Mouse (Mus musculus) bone marrow macrophage, adult 2 months (primary cell): ENCODE data around the gene Slco3a1. TPM values are rescaled to one million over a fixed set of nuclear protein-coding genes. Genes with fewer than 3 reads are reported as not detected.

Experiments
- H3K27ac ChIP-seq: 2 replicates; pipeline ENCODE4 v1.5.1; 2012; ENCODE audit warnings: low read depth, low read length; ENCODE audit not compliant: insufficient read depth
- H3K4me1 ChIP-seq: 2 replicates; pipeline ENCODE4 v1.6.1; 2012; ENCODE audit warnings: low read length; ENCODE audit not compliant: control insufficient read depth, insufficient read depth
- H3K4me3 ChIP-seq: 2 replicates; pipeline ENCODE4 v1.5.1; 2012; ENCODE audit warnings: mild to moderate bottlenecking, low read length, moderate library complexity; ENCODE audit not compliant: insufficient read depth
- CTCF ChIP-seq: IDR thresholded peaks from 2 replicates; pipeline ENCODE4 v1.5.1; 2012; ENCODE audit warnings: low read depth, mild to moderate bottlenecking, low read length, moderate library complexity
- POLR2A ChIP-seq: IDR thresholded peaks from 2 replicates; pipeline ENCODE4 v1.6.1; 2012; ENCODE audit warnings: mild to moderate bottlenecking, low read depth, low read length, borderline replicate concordance
- polyA plus RNA-seq: library from polyadenylated mRNA; stranded (reverse); fragments of >200 nt; gene quantifications from 2 replicates; pipeline ENCODE4 v1.2.4, GENCODE M21; 2012; ENCODE audit not compliant: missing spikeins, insufficient read depth, insufficient read length

Slco3a1 gene
- polyA plus RNA-seq, 1 experiment: 5.7 TPM

DNA sequence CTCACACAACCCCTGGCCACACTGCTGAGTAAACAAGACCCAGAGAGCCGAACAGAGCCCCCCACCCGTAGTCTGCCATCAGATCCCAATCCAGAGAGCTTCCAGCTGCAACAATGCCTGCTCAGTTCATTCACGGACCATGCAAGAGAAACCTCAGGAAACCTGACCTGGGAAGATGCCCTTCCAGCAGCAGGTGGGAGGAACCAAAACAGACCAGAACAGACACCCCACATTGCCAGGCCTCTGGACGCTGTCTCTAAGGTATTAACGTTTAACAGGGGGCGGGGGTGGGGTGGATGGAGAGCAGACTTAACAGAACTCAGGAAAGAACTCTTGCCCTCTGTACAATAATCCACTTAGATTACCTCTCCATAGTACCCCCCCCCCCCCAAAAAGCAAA lies 4.9 kb downstream of the Slco3a1 start:
- no peak for TF ChIP-seq CTCF
- no peak for TF ChIP-seq POLR2A
- H3K27ac ChIP-seq: no peak overlapping the region
- H3K4me3 ChIP-seq: no peak overlapping the region
- no peaks in the 10 kb centered on the region for H3K4me1 ChIP-seq

DNA sequence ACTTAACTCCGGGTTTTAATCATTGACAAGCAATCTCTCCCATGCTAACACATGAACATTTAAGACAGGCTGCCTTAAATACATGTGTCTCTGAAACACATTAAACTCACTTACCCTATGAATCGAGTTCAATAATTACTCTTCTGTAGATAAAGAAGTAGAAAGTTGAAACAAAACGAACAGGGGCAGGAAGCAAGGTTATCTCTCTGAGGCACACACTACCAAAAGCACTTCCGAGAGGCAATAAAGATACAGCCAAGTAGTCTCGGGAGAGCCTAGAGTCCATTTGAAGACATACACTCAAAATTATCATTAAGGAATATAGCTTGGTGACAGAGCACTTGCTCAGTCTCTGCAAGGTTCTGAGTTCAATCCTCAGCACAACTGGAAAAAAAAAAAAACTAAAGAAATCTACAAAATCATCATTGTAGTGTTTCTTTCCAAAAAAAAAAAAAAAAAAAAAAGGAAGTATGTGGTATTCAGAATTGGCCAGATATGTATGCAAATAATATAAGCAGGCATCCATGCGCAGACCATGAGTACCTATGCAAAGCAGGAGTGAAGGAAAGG lies 5.5 kb downstream of the Slco3a1 start:
- no peak overlapping the region for H3K27ac ChIP-seq
- H3K4me3 ChIP-seq: no peak overlapping the region
- TF ChIP-seq POLR2A (no peak), CTCF (no peak)
- H3K4me1 ChIP-seq: no peaks in the 10 kb centered on the region

DNA sequence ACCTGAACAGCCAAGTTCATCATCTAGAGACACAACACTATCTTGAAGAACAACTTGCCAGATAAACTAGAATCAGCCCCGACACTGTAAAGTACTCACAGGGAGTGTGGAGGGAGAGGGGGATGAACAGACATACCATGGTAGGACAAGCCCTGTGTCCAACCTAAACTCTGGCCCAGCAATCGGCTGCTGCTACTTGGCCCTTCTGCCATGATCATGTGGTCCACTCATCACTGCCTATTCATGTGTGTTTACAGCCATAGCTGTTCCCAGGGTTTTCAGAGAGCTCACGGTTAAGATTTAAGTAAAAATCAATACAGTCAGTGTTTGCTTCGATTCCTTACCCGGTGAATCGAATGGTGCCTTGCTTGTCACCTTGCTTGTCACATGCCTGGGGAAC lies 7.9 kb downstream of the Slco3a1 start:
- Histone ChIP-seq H3K4me1 (no peaks in the 10 kb centered on the region), H3K4me3 (no peak overlapping the region), H3K27ac (no peak overlapping the region)
- TF ChIP-seq CTCF: no peak
- no peak for TF ChIP-seq POLR2A

DNA sequence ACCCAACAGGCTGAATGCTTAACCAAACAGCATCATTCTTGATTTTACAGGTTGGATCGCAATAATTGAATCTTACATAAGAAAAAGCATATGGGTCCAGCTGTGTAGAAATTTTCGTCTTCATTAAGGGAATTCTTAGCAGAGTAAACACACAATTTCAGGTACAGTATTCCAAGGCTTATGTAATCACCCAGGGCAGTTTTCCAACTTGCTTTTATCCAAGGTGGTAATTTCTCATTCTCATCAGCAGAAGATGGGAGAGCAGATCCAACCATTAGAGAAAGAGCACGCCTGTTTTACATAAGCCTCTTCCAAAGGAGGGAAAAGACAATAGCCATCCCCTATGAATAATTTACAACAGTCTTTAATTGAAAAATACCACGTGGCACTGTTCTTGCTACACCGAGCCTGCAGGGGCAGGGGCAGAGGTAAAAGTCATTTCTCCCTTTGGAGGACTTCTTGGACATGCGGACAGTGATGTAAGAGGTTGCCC lies 9.0 kb downstream of the Slco3a1 start:
- H3K4me3 ChIP-seq: no peak overlapping the region
- no peak for TF ChIP-seq POLR2A
- TF ChIP-seq CTCF: no peak
- H3K4me1 ChIP-seq: no peaks in the 10 kb centered on the region
- no peak overlapping the region for H3K27ac ChIP-seq

DNA sequence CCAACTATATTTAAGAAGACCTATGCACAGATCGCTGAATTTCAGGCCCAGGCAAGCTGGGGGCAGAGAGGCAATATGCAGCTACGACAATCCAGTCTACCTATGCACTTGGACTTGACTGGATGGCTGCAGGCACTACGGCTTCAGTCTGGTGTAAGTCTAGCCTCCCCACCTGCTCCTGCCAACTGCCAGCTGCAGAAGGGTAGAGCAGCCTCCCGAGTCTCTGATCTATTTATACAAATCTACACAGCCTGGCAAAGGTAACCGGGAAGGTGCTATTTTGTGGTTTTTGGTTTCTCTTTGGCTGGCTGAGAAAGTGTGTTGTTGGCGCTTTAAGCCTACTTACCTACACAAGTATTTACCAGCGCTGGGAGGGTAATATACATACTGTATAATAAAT lies 10.3 kb downstream of the Slco3a1 start:
- Histone ChIP-seq H3K27ac (no peak overlapping the region), H3K4me3 (no peak overlapping the region), H3K4me1 (no peaks in the 10 kb centered on the region)
- TF ChIP-seq POLR2A (no peak), CTCF (no peak)

DNA sequence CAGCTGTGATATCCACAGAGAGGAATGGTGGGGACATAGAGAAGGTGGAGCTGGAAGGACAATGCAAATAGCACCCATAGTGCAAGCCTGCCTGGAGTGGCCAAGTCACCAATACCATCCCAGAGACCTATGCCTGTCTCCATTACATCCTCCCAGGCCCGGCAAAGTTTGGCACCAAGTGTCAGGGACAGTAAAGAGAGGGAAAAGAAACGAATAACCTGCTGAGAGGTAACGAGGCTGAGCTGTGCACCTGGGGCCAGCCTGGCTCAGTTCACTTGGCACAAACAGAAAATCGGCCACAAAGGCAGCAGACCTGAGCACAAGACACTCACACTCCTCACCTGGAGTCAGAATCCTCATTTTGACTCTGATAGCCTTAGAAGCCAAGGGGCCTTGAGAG lies 12.6 kb downstream of the Slco3a1 start:
- Histone ChIP-seq H3K4me3 (no peak overlapping the region), H3K27ac (no peak overlapping the region), H3K4me1 (no peaks in the 10 kb centered on the region)
- no peak for TF ChIP-seq CTCF
- no peak for TF ChIP-seq POLR2A

DNA sequence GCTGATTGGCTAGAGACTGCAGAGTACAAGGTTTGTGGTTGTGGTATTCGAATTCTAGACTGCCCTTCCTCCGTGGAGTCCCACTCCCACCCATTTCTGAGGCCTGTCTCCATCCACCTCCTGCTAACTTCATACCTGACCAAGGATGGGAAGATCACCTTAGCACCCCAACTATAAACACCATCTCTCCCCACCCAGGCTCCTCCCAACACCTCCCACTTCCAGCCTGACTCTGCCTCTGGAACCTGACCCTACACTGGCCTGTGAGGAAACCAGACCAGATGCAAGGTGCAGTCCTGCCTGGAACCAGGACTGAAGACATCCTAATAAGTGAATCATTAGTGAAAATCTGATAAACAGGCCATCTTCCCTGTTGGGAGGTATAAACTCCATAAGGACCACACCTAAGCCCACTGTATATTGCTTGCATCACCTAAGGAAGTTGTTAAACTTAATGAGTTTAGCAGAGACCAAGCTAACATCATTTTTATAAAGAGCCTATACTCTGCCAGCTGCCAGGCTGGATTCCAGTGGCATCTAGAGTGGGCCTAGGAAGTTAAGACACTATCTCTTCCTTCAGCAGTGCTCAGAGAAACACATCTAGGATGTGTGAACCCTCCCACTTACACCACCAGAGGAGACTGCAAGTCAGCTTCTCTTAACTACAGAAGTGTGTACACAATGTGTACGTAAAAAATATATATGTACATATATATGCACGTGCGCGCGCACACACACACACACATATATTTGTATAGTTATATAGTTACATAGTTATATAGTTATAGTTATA lies 13.5 kb downstream of the Slco3a1 start:
- Histone ChIP-seq H3K4me1 (no peaks in the 10 kb centered on the region), H3K27ac (no peak overlapping the region), H3K4me3 (no peak overlapping the region)
- TF ChIP-seq POLR2A: no peak
- TF ChIP-seq CTCF: no peak

DNA sequence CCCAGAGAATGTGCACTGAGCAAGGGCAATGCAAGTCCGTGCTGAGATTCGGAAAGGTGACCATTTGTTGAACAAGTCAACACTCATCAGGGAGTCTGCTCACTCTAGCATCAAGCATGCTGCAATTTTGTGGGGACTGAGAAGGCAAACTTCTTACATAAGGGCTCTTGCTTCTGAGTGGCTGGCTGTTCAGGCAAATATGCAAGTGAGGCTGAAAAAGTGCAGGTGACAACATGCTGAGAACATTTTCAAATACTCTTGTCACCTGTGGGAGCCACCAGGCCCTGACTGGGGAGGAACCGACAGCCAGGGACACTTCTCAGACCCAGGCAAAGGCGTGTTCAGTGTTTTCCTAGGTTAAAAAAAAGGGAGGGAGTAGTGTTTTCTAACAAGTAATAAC lies 18.4 kb downstream of the Slco3a1 start:
- Histone ChIP-seq H3K27ac (no peak overlapping the region), H3K4me1 (no peaks in the 10 kb centered on the region), H3K4me3 (no peak overlapping the region)
- TF ChIP-seq POLR2A (no peak), CTCF (no peak)

DNA sequence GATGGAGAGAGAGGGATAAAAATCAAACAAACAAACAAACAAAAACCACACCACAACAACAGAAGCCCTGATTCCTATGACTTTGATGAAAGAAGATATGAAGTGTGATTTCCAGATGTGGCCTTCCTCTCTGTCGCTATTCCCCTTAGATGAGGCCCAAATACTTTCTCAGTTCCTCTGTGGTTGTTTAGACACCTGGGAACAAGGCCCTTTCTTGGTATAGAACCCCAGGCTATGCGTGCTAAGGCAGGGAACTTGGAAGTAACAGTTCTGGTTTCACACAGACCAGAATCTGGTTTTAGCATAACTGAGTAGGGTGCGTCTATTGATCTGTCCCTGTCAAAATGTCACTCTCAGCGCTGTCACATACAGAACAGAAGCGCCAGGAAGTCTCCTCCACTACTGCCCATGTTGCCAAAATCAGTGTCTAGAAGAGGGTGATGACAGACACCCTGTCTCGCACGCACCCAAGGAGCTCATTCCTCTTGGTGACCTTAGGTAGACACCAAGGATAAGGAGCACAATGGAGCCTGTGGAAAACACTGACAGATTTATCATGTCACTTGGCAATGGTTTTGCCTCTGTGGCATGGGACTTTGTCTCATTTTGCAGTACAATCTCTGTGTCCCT lies 23.0 kb downstream of the Slco3a1 start:
- H3K4me3 ChIP-seq: no peak overlapping the region
- no peak overlapping the region for H3K27ac ChIP-seq
- H3K4me1 ChIP-seq: no peaks in the 10 kb centered on the region
- no peak for TF ChIP-seq POLR2A
- TF ChIP-seq CTCF: no peak

DNA sequence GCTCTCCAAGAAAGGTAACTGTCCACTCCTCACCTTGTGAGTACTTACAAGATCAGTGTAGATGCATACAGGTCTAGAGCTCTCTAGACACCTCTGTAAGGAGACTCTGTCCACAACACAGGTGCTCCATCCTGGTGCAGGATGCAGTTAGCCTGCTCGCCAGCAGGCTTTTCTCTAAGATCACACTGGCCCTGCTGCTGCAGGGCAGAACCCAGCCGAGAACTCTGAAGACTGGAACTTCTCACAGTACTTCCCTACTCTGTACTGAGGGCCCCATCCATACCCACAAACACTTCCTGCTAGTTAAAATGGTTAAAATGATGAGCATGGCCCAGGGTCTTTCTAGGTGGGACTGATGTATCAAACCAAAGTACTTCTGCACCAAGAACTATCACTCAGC lies 24.7 kb downstream of the Slco3a1 start:
- no peak overlapping the region for H3K4me3 ChIP-seq
- H3K4me1 ChIP-seq: no peaks in the 10 kb centered on the region
- no peak for TF ChIP-seq POLR2A
- TF ChIP-seq CTCF: no peak
- H3K27ac ChIP-seq: no peak overlapping the region
